Mouse (Mus musculus) frontal cortex, postnatal 36 days (tissue): ENCODE measurements at regions not wholly inside any gene's neighbourhood (a gene's known extent, or its start where the extent isn't known, plus 50 kb on each side); places are given as distances from the start of the nearest gene placed in this dataset.
"Not testable (repeated sequence)": the region's sequence is repeated elsewhere in the genome, so short reads cannot be mapped to it uniquely, and the experiment has no call there.

Experiments
- DNase-seq, 2 experiments: peaks; one replicate each; pipeline ENCODE4 v3.0.0; 2022; ENCODE audit warnings: low spot score in 2 of 2

GRCm38 (mm10) chr2:18617520-18617919 lies 54.7 kb upstream of the Commd3 start:
- no peak for DNase-seq

- DNase-seq, result no peak
These were observed 62.4 kb upstream of the Commd3 start for GRCm38 (mm10) chr2:18609868-18610185.

- DNase-seq, result peak in 1 of 2 experiments; percentile 13
These were observed 62.9 kb upstream of the Commd3 start for GRCm38 (mm10) chr2:18609075-18609867.

- DNase-seq, result peak; percentile 28 to 41
These were observed 63.7 kb upstream of the Commd3 start for GRCm38 (mm10) chr2:18608260-18609074.

GRCm38 (mm10) chr2:18607586-18608259 lies 64.5 kb upstream of the Commd3 start:
- DNase-seq, result no peak

GRCm38 (mm10) chr2:18607088-18607487 lies 65.1 kb upstream of the Commd3 start:
- DNase-seq, result no peak

GRCm38 (mm10) chr2:18592221-18592620 lies 80.0 kb upstream of the Commd3 start:
- no peak for DNase-seq

GRCm38 (mm10) chr2:18588232-18588631 lies 84.0 kb upstream of the Commd3 start:
- DNase-seq, result no peak

GRCm38 (mm10) chr2:18587746-18588231 lies 84.4 kb upstream of the Commd3 start:
- DNase-seq, result no peak

GRCm38 (mm10) chr2:18586925-18587724 lies 85.1 kb upstream of the Commd3 start:
- DNase-seq, result peak; percentile 96

- DNase-seq, result no peak
These were observed 86.4 kb upstream of the Commd3 start for GRCm38 (mm10) chr2:18585564-18586336.

GRCm38 (mm10) chr2:18558133-18558532 lies 114.1 kb upstream of the Commd3 start:
- DNase-seq, result no peak

- DNase-seq, result no peak
These were observed 124.1 kb upstream of the Commd3 start for GRCm38 (mm10) chr2:18547964-18548643.

- DNase-seq, result no peak
These were observed 131.8 kb upstream of the Dnajc1 start for GRCm38 (mm10) chr2:18524387-18524786.

GRCm38 (mm10) chr2:18523911-18524310 lies 131.3 kb upstream of the Dnajc1 start:
- no peak for DNase-seq

GRCm38 (mm10) chr2:18513435-18513834 lies 120.8 kb upstream of the Dnajc1 start:
- no peak for DNase-seq

GRCm38 (mm10) chr2:18509317-18509716 lies 116.7 kb upstream of the Dnajc1 start:
- no peak for DNase-seq

- peak; percentile 13 to 63 for DNase-seq
These were observed 80.7 kb upstream of the Dnajc1 start for GRCm38 (mm10) chr2:18473361-18473771.

GRCm38 (mm10) chr2:18460901-18461300 lies 68.3 kb upstream of the Dnajc1 start:
- no peak for DNase-seq

GRCm38 (mm10) chr2:18460281-18460680 lies 67.7 kb upstream of the Dnajc1 start:
- DNase-seq, result not testable (repeated sequence)
